Mouse (Mus musculus) adrenal gland, adult (tissue): ENCODE data around the gene Nrip1.
"Not testable (repeated sequence)": the region's sequence is repeated elsewhere in the genome, so short reads cannot be mapped to it uniquely, and the experiment has no call there.

Source experiments
- DNase-seq, 2 experiments: peaks; one replicate each; pipeline ENCODE4 v3.0.0; 2022 to 2023; ENCODE audit warnings: low spot score in 1 of 2; ENCODE audit not compliant: inconsistent age in 2 of 2

The Nrip1 gene

GRCm38 (mm10) chr16:76373671-76374091, at the start of gene Nrip1:
Gene Nrip1 (minus strand): TSS chr16:76373827.
- DNase-seq: peak in 1 of 2 experiments; percentile 77

- DNase-seq: no peak
Measured at GRCm38 (mm10) chr16:76422531-76422930, 48.9 kb upstream of the Nrip1 start.

- no peak for DNase-seq
Measured at GRCm38 (mm10) chr16:76419849-76420248, 46.2 kb upstream of the Nrip1 start.

GRCm38 (mm10) chr16:76416477-76416876, 42.9 kb upstream of the Nrip1 start:
- DNase-seq: no peak

- DNase-seq: no peak
Measured at GRCm38 (mm10) chr16:76416060-76416438, 42.4 kb upstream of the Nrip1 start.

GRCm38 (mm10) chr16:76415407-76416059, 41.9 kb upstream of the Nrip1 start:
- no peak for DNase-seq

- DNase-seq: no peak
Measured at GRCm38 (mm10) chr16:76414528-76414927, 40.9 kb upstream of the Nrip1 start.

GRCm38 (mm10) chr16:76413581-76413980, 40.0 kb upstream of the Nrip1 start:
- peak; percentile 19 to 73 for DNase-seq

GRCm38 (mm10) chr16:76409355-76409722, 35.7 kb upstream of the Nrip1 start:
- peak in 1 of 2 experiments; percentile 44 for DNase-seq

GRCm38 (mm10) chr16:76408696-76409354, 35.2 kb upstream of the Nrip1 start:
- DNase-seq: no peak

- DNase-seq: peak in 1 of 2 experiments; percentile 31
Measured at GRCm38 (mm10) chr16:76408241-76408640, 34.6 kb upstream of the Nrip1 start.

GRCm38 (mm10) chr16:76407321-76407920, 33.8 kb upstream of the Nrip1 start:
- no peak for DNase-seq

- no peak for DNase-seq
Measured at GRCm38 (mm10) chr16:76406897-76407296, 33.3 kb upstream of the Nrip1 start.

- no peak for DNase-seq
Measured at GRCm38 (mm10) chr16:76406319-76406718, 32.7 kb upstream of the Nrip1 start.

- DNase-seq: not testable (repeated sequence)
Measured at GRCm38 (mm10) chr16:76403305-76403704, 29.7 kb upstream of the Nrip1 start.

GRCm38 (mm10) chr16:76396512-76396911, 22.9 kb upstream of the Nrip1 start:
- DNase-seq: peak in 1 of 2 experiments; percentile 43

GRCm38 (mm10) chr16:76393267-76393666, 19.6 kb upstream of the Nrip1 start:
- no peak for DNase-seq

- no peak for DNase-seq
Measured at GRCm38 (mm10) chr16:76386496-76386895, 12.9 kb upstream of the Nrip1 start.

- DNase-seq: no peak
Measured at GRCm38 (mm10) chr16:76386071-76386470, 12.4 kb upstream of the Nrip1 start.

- no peak for DNase-seq
Measured at GRCm38 (mm10) chr16:76377211-76377610, 3.6 kb upstream of the Nrip1 start.

- no peak for DNase-seq
Measured at GRCm38 (mm10) chr16:76376661-76377060, 3.0 kb upstream of the Nrip1 start.

- peak; percentile 91 to 98 for DNase-seq
Measured at GRCm38 (mm10) chr16:76372941-76373561, 576 bp downstream of the Nrip1 start.
